Mouse (Mus musculus): ENCODE data around the gene Kdelc1. TPM values are rescaled to one million over a fixed set of nuclear protein-coding genes. Genes with fewer than 3 reads are reported as not detected.
A peak's percentile ranks its signal among the peaks of the same experiment; 100 is the strongest.

The Kdelc1 gene
- 1 to 10 TPM; 4.0 to 4.1 TPM for total RNA-seq (2021)
- long read RNA-seq, experiment 1, partial matches to known transcripts = 0 of 3 reads
- long read RNA-seq, experiment 1, other reads (novel, unspliced or antisense) = 0 of 3 reads
- long read RNA-seq, experiment 2, partial matches to known transcripts = 0 of 4 reads
- long read RNA-seq, experiment 2, other reads (novel, unspliced or antisense) = 0 of 4 reads

DNA sequence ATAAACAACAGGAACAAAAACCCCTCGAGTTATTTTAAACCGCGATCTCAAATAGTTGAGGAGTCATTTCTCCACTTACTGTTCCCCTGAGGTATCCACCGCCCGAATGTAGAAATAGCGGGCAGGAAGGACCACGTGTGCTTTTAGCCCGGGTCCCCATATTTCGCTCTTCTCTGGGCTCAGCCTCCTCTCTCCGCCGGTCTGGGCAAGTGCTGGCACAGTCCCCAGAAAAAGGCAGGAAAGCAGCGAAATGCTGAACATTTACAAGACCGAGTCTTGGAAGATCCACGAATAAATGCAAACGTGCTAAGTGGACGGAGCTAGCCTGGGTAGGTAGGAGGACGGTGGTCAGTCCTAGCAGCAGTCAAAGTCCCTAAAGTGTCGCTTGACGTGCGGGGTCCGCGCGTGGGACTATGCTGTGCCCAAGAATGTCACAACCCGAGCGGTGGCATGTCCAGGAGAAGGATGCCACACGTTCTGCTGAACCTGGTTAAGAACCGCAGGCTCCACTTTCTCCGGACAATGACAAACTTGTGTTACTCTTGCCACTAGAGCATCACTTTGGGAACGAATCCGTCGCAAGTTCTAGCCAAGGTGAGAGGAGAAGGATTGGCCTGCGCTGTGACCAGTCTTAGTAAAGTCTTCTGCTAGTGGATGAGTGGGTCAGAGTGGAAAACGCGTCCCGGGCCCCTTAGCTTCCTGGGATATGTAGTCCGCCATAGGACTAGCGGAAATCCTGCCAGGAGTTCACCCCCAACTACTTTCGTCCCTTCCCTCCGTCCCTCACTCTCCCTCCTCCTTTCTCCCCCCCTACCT is at the start of gene Kdelc1, which contains the start of gene Bivm:
Gene Kdelc1 (minus strand): TSS at position 570 of the 816 bp plus-strand sequence.
Gene Bivm (plus strand): TSS at position 719 of the 816 bp plus-strand sequence.
- DNase-seq (ENCODE audit: low spot score) = peak; percentile 92

DNA sequence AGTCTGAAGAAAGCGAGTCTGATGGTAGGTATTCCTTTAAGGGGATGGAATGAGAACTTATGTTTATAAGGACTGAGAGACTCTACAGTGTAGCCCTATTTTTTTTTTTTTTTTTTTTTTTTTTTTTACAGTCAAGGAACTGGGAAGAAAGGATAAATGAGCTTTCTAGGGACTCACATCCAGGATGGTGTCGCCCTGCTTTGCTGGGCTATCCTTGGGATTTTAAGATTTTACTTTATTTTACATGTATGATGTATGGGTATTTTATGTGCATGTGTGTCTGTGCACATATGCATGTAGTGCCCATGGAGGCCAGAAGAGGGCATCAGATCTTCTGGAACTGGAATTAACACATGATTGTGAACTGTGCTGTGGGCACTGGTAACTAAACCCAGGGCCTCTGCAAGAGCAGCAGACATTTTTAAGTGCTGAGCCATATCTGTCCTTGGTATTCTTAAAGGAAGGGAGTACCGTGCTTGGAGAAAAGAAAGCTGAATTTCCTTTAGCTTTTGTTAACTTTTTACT is 49.3 kb upstream of the Kdelc1 start:
- DNase-seq (ENCODE audit: low spot score) = no peak

DNA sequence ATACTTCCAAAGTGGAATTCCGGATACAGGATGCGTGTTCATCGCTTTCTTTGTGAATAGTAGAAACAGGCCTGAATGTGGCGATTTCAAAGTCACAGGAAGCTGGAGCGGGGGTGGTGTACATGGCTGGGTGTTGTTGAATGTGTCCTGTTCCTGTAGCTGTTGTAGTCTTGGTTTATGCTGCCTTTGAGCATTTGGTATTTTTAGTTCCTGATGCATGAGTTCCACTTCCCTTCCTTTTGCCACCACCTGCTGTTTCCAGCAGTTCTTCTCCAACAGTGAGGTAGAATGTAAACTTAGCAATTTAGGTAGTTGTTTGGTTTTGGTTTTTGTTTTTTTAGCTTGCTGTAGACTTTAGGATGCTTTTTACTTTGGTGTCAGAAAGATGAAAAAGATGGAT is 43.8 kb upstream of the Kdelc1 start:
- no peak for DNase-seq (ENCODE audit: low spot score)

DNA sequence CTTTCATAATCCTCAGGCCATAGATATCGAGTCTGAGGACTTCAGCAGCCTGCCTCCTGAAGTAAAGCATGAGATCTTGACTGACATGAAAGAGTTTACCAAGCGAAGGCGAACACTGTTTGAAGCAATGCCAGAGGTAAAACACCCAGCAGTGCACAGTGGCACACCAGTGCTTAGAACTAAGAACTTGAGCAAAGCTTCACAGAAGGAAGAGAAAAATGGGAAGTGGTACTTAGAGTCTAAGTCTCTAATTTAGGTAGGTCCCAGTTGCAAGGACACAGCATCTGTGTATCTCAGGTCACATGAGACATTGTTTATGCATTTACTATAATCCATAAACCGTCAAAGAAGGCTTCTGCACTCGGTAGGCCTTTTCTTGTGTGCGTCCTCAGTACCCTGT is 43.2 kb upstream of the Kdelc1 start:
- no peak for DNase-seq (ENCODE audit: low spot score)

DNA sequence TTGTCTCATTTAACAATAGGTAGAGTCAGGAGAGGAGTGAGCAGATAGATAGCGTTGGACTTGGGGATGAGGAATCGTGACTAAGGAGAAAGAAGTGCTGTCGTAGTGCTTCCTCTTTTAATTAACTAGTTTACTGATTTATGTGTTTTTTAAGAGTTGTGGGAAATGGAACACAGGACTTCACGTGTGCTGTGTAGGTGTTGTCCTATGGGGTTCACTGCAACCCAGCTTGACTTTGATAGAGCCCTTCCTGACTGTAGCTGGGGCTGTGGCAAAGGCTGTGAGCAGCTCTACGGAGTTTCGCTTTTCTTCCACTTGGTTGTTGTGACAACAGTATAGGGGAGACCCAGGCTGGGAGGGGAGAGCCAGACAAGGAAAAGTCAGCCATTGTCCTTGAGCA is 39.7 kb upstream of the Kdelc1 start:
- DNase-seq (ENCODE audit: low spot score) = no peak

DNA sequence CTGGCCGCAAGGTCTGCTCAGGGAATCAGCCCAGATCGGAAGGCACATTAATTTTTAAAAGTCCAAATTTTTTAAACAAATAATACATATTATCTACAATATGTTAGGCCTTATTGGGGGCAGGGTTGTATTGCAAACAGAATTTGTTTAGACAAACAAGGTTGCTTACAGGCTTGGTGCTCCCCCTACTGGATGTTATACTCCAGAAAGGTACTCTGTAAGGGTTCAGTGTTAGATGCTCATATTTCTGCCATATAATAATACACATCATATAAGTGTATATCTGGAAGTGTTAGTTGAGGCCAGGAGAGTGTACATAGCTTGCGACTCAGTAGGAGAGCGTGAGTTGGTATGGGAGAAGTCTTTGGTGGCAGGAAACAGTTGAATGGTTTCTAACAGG is 36.7 kb upstream of the Kdelc1 start:
- DNase-seq (ENCODE audit: low spot score) = no peak

DNA sequence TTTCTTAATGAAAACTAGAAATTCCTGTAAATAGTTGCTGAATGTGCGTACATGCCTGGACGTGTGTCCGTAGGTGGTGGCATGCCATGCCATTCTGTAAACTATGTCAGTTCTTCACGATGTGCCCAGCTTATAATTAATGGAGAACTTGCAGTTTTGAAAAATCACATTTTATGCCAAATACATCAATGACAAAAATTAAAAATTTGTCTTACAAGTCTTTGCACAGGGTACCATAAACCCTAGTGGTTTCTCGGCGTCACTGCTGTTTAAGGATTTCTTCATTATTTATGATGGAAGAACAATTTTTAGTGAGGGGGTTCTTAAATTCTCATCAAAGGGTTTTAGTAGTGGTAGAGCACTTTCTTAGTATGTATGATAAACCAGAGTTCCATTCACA is 30.1 kb upstream of the Kdelc1 start:
- no peak for DNase-seq (ENCODE audit: low spot score)

DNA sequence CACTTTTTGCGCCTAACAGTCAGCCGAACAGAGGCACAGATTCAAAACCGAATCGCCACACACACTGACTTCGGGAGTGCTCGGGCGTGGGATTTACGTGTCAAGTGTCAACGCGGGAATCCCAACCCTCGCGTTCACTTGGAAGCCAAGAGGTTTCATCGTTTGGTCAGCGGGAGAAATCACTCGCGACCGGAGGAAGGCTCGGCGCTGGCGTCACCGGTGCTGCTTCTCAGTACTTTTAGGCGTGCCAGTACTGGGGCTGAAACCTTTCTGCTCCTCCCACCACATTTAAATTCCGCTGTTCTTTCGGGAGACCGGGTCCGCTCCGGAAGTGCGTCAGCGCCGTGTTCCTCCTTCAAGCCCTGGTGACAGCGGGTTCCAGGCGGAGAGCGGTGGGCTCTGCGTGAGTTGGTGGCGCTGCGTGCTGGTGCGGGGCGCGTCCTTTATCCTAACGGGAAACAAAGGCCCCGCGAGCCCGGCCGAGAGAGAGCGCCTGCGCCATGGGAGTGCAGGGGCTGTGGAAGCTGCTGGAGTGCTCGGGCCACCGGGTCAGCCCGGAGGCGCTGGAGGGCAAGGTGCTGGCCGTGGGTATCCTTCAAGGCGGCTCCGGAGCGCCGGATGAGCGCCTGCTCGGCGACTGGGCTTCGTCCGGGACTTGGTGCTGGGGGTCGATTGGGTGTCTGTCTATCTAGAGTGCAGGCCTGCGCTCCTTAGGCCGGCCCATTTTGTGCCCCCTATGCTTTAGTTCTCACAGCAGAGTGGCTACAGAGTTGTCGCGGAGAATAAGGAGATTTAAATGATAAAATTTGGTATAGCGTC is 29.2 kb upstream of the Kdelc1 start, which contains the start of gene Ercc5:
Gene Ercc5 (plus strand): TSS at position 182 of the 819 bp plus-strand sequence.
- peak; percentile 89 for DNase-seq (ENCODE audit: low spot score)

DNA sequence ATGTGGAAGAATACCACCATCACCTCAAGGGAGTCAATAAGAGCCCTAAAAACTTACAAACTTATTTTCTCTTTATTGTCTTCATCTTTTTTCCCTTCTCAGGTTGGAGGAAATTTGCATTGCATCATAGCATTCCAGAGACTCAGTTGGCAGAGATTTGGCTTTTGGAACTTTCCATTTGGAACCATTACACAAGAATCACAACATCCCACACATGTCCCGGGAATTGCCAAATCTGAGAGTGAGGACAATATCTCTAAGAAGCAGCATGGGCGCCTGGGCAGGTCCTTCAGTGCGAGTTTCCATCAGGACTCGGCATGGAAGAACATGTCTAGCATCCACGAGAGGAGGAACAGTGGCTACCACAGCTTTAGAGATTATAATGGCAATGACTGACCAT is 24.1 kb upstream of the Kdelc1 start:
- DNase-seq (ENCODE audit: low spot score) = no peak

DNA sequence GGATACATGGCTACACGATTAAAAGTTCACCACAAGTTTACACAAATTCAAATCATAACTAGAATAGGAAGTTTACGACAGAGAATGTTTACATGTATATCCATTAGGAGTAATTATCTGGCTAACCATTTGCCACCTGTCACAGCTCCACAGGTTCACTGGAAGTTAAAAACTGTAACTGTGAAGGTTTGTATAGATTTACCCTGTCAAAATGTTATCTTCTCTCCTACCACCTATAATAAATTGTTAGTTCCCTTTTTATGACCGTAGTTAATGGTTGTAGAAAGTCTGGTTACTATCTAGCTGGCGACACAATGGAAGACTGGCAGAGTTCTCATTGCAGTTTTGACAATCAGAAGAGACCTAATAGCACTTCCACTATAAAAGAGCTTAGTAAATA is 21.6 kb upstream of the Kdelc1 start:
- DNase-seq (ENCODE audit: low spot score) = no peak

DNA sequence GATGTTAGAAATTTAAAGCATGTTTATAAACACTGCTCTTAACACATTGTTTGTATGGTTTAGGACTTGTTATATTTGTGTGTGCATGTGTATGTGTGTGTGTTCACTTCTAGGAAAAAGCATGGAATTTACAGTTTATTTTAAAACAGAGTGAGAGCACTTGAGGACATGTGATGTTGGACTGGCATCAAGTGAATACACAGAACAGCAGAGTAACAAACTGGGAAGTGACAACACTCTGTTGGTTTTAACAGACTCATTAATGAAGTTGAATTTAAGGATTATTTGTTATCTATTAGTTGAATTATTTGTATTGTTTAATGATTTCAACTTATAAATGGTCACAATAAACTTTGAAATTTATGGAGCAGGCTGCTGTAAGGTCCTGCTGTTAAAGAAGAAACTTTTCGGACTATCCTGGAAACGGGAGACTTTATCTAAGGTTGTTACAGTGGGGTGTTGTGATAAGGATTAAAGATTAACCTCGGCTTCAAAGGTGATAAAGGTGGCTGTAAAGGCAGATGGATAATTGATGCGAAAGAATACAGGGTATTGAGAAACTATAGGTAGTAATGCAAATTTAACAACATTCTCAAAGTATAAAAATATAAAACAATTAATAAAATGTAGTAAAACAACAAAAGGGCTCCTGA is 11.4 kb upstream of the Kdelc1 start:
- no peak for DNase-seq (ENCODE audit: low spot score)

DNA sequence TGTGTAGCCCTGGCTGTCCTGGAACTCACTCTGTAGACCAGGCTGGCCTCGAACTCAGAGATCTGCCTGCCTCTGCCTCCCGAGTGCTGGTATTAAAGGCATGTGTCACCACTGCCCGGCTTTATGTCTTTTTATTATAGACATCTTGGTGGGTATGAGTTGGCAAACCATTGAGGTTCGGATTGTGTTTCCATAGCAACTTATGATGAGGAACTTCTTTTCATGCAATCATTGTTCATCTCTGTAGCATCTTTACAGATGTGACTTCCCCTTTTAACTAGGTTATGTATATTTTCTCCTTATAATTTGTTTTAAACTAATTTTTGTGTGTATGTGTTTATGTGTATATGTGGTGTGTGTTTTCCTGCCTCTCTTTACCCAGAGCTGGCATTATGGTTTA is 7.0 kb upstream of the Kdelc1 start:
- no peak for DNase-seq (ENCODE audit: low spot score)

DNA sequence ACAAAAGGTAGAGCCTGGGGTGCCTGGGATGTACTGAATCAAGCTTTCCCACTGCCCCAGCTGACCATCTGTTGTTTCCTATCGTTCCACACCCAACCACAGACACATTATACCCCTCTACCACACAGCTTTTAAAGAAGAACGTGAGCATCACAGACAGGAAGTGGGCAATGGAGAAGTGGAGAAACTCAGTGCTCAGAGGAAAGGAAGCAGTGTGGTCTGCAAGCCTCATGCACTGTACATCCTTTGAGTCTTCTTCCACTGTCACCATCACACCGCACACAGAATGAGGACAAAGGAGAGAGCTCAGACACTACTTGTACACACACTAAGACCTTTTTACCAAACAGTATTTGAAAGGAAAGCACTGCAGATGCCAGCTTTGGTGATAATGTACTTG is 3.6 kb upstream of the Kdelc1 start:
- DNase-seq (ENCODE audit: low spot score) = no peak

DNA sequence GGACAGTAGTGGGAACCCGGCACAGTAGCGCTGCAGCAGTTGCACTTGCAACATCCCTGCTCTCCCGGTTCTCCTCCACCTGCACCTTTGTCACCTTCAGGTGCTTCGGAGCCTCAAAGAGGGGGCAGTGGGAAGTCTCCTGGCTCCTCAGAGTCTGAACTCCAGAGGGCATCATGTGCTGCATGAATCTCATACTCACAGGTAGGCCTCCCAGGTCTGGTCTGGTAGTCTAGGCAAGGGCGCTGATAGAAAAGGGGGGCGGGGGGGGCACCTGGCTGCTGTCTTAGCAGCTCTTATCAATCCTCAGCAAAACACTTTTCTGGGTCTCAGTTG is 1.4 kb upstream of the Kdelc1 start:
- no peak for DNase-seq (ENCODE audit: low spot score)

DNA sequence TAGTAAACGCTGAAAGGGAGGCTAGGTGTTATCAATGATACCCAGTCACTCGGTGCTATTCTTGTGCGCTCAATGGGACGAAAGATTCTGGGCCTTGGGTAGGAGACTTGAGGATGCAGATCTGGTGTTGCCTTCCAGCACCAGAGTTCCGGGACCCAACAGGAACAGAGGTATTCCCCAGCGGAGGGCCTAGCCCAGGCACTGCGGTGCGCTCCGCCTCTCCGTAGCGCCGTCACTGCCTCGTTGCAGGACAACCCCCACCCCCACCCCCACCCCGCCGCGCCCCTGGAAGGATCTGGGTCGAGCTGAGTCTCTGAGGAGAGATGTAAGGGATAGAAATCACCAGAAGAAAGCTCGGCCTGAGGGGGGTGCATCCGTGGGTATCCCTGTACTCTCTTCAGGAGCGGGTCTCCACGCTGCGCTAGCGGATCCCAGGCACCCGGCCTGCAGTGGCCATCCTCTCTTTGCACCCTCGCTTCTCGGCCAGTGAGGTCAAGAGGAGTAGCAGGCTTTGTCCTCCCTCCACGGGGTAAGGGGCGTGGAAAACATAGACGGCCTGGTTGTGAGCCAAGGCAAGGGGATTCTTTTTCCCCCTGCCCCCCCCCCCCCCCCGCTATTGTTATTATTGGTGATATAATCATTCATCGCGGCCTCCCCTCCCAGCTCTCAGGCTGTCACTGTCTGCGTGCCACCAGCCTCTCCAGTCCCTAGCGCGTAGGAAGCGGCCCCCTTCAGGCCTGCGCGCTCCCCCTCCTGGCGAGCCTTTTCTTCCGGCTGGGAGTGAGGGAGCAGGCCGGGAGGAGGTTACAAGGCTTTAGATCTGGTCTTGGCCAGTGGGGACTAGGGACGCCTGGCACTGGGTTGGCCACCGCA is 829 bp upstream of the Kdelc1 start:
- peak; percentile 75 for DNase-seq (ENCODE audit: low spot score)

DNA sequence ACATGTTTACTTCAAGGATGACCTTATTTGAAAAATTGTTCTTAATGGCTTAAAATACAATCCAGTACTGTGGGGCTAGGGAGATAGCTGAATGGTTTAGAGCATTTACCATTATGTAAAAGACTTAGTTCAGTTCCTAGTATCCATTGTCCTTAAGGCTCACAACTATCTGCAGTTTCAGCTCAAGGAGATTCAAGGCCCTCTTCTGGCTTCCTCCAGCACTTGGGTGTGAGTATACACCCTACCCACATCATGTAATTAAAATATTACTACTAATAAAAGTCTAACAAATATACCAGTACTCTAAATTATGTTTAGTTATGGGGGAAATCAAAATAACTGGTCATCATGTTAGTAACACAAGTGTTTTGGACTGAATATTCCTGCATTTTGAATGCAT is 1.0 kb downstream of the Kdelc1 start:
- DNase-seq (ENCODE audit: low spot score) = no peak

DNA sequence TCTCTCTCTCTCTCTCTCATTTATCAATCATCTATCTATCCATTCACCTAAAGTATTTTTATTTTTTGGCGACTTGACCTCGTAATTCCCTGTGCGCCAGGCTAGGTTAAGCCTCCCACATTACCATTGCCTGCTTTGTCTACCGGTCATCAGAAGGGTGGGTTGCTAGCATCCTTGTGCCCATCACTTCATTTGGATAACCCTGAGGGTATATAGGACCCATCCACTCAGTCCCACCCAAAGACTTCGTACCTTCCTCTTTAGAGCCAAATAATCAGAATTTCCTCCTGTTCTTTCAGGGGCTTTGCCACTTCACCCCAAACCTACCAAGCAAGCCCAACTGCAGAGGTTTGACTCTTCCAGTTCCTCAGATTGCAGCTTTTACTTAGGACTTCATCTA is 15.7 kb downstream of the Kdelc1 start:
- no peak for DNase-seq (ENCODE audit: low spot score)

DNA sequence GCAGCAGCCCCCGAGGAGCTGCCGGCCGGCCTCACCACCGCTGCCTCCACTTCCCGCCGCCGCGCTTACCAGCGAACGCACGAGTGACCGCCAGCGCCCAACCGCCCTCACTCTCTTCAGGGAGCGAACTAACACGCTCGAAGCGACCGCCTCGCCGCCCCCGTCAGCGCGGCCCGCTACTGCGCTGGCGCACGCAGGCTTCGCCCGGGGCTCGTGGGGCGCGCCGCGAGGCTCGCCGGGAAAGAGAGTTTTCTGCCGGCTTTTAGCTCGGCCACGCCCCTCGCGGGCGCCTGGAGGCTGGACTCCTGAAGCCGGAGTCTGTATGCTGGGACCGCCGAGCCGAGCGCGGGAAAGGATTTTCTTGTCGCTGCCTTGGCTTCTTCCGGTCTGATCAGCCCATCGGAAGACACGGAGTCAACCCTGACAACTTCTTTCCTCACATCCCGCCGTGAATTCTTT is 16.3 kb downstream of the Kdelc1 start, which contains the start of gene Tex30:
Gene Tex30 (minus strand): TSS at position 183 of the 459 bp plus-strand sequence.
- peak; percentile 91 for DNase-seq (ENCODE audit: low spot score)

DNA sequence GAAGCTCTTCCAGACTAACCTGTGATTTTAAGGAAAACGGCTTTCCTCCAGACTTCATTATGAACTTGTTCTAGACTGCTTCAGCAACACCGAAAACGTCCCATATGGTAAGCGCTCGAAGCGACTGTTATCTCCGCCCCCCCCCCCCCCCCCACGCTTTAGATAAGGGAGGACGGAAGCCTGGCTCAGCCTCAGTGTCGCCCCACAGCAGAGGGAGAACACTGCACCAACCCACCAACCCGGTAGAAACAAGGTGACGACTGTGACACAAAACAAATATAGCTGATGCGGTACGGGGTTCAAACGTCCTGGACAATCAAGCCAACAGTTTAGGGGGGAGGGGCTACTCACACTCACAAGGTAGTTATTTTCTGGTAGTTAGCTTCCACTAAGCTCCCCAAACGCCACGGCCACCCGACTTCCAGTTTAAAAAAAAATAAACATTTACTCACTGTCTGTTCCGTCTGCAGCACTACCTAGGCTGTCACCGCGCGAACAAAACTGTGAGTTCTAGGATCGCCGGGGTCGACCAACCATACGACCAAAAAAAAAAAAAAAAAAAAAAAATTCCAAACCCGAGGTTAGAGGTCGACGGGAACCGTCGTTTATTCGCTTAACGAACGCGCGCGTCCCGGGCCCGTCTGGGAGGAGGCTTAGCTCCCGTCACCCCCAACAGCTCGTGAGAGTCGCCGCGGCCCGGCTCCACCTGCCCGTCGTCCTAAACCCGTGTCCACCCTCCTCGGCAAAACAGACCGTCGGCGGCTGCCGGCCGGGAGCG is 17.0 kb downstream of the Kdelc1 start:
- DNase-seq (ENCODE audit: low spot score) = peak; percentile 9

DNA sequence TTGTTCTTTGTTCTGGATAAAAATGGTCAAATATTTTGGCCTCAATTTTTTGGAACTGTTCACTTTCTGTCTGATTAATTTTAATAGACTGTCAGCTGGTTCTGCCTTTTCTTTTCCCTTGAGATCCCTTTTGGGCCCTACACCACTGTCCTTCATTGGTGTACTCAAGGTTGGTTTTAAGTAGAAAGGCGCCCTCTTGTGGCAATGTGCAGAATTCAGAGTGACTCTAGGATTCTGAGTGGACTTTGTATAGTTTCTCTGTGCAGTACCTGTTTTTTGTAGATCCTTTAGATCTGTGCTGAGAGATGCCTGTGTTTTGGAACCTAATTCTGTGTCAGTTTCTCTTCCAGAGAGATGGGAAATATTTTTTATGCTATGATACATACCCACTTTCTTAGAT is 54.0 kb downstream of the Kdelc1 start:
- DNase-seq (ENCODE audit: low spot score) = peak; percentile 51
